Mouse (Mus musculus): Measurements from ENCODE around the gene Slc12a7. TPM values are rescaled to one million over a fixed set of nuclear protein-coding genes. Genes with fewer than 3 reads are reported as not detected.

Gene Slc12a7
- total and polyA plus RNA-seq, 2 experiments from 2014 or later = 34.4 to 94.6 TPM

DNA sequence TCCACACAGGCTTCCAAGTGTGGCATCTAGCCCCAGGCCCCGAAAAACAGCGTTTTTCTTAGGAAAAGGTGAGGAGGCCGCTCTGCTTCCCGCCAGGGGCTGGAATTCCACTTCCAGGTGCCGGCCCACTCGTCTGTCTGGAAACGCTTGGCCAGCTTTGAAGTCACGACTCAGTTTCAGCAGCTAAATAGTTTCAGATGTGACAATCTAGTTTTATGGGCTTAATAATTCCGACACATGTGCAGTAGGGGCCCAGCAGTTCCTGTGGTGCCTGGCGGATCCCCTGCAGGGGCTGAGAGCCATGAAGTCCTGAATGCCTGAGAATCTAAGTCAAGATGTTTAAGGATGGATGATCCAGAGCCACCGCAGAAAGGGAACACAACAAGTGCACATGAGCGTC, 100.9 kb downstream of the Slc12a7 start:
- H3K4me1 ChIP-seq (ENCODE audit: control insufficient read depth, insufficient read depth) = peaks cover 6% of the 10 kb centered on the region; the same call in 1 of the 2 replicates
- no peaks in the 10 kb centered on the region for H3K27me3 ChIP-seq (ENCODE audit: control insufficient read depth, insufficient read depth, low read length)
- ATAC-seq (ENCODE audit: insufficient read depth, low read depth) (no peak), DNase-seq (ENCODE audit: low spot score) (no peak)
- WGBS = 71% methylated on average over 12 of the region's 12 CpGs
- H3K36me3 ChIP-seq (replicated peaks; ENCODE audit: control insufficient read depth, insufficient read depth, low read length) = no peaks in the 10 kb centered on the region
- no peak overlapping the region for H3K9ac ChIP-seq (replicated peaks; ENCODE audit: low read depth, low read length)
- H3K9me3 ChIP-seq (replicated peaks; ENCODE audit: control insufficient read depth, low read length) = no peaks in the 10 kb centered on the region
- no peak overlapping the region for H3K4me2 ChIP-seq (ENCODE audit: low read depth, low read length)
- H3K27ac ChIP-seq (ENCODE audit: low read depth) = no peak overlapping the region
- H3K4me3 ChIP-seq (ENCODE audit: low read depth, low read length) = no peak overlapping the region
- TF ChIP-seq CTCF (IDR thresholded peaks at IDR 0.05; ENCODE audit: low read depth) (no peak), EP300 (IDR thresholded peaks at IDR 0.05; ENCODE audit: low read depth) (no peak)

DNA sequence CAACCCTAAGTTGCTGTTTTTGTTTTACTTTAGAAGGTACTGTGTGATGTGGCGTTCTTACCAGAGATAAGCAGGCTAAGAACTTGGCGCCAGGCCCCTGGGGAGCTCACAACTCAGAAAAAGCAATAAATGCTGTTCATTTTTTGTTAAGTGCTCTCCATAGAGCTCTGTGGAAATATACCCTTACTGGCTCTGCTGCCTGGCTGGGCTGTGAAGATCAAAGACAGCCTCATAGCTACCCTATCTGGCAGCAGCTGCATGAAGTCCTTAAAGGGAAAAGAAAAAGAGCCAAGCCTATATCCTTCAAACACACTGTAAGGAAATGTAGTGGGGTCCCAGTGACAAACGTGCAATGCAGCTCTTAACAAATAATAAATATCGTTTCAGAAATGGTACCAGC, 102.9 kb downstream of the Slc12a7 start:
- Histone ChIP-seq H3K4me1 (ENCODE audit: control insufficient read depth, insufficient read depth) (peaks cover 6% of the 10 kb centered on the region; the same call in 1 of the 2 replicates), H3K9ac (replicated peaks; ENCODE audit: low read depth, low read length) (no peak overlapping the region), H3K27me3 (ENCODE audit: control insufficient read depth, insufficient read depth, low read length) (no peaks in the 10 kb centered on the region), H3K27ac (ENCODE audit: low read depth) (no peak overlapping the region), H3K9me3 (replicated peaks; ENCODE audit: control insufficient read depth, low read length) (no peaks in the 10 kb centered on the region), H3K36me3 (replicated peaks; ENCODE audit: control insufficient read depth, insufficient read depth, low read length) (no peaks in the 10 kb centered on the region), H3K4me3 (ENCODE audit: low read depth, low read length) (no peak overlapping the region), H3K4me2 (ENCODE audit: low read depth, low read length) (no peak overlapping the region)
- no peak for TF ChIP-seq EP300 (IDR thresholded peaks at IDR 0.05; ENCODE audit: low read depth)
- no peak for ATAC-seq (ENCODE audit: insufficient read depth, low read depth)
- 34% methylated on average over 4 of the region's 4 CpGs for WGBS
- no peak for DNase-seq (ENCODE audit: low spot score)

DNA sequence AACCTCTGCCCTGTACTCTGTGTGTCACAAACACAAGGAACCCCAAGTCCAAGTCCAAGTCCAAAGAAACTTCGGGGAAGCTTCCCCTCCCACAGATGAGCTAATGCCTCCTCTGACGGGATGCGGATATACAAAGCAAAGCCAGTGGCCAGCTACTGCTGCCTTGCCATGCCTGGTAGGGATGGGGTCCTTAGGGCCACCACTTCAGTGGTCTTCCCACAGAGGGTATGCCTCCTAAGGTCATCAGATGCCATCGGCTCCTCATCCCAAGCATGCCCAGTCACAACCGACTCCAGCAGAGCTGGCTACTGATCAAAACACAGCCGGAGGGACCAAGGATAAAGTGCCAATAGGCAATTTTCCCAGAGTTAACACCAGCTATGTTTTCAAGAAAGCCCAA, 103.6 kb downstream of the Slc12a7 start:
- Histone ChIP-seq H3K4me3 (ENCODE audit: low read depth, low read length) (no peak overlapping the region), H3K27me3 (ENCODE audit: control insufficient read depth, insufficient read depth, low read length) (no peaks in the 10 kb centered on the region), H3K27ac (ENCODE audit: low read depth) (no peak overlapping the region), H3K9ac (replicated peaks; ENCODE audit: low read depth, low read length) (no peak overlapping the region), H3K36me3 (replicated peaks; ENCODE audit: control insufficient read depth, insufficient read depth, low read length) (no peaks in the 10 kb centered on the region), H3K9me3 (replicated peaks; ENCODE audit: control insufficient read depth, low read length) (no peaks in the 10 kb centered on the region), H3K4me1 (ENCODE audit: control insufficient read depth, insufficient read depth) (peaks cover 6% of the 10 kb centered on the region; the same call in 1 of the 2 replicates), H3K4me2 (ENCODE audit: low read depth, low read length) (no peak overlapping the region)
- DNase-seq (ENCODE audit: low spot score) = no peak
- ATAC-seq (ENCODE audit: insufficient read depth, low read depth) = no peak
- WGBS = 68% methylated on average over 6 of the region's 6 CpGs
- TF ChIP-seq CTCF (IDR thresholded peaks at IDR 0.05; ENCODE audit: low read depth) (no peak), EP300 (IDR thresholded peaks at IDR 0.05; ENCODE audit: low read depth) (no peak)

DNA sequence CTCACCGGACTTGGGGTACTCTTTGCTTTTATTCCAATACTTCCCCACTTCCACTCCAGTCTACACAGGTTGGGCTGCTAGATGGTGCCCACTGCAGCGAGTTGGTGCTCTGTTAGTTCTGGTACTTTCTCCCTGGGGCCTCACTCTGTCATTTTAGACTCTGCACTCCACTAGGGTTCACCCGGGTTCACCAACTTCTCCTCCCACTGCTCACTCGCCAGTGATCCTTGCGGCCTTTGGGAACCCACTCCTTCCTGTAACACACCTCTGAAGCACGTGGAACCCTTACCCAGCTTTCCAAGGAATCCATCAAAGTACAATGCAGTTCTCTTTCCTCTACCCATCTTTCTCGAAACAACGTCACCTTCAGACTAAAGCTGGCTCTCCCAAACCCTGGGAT, 104.8 kb downstream of the Slc12a7 start:
- TF ChIP-seq EP300 (IDR thresholded peaks at IDR 0.05; ENCODE audit: low read depth) (no peak), CTCF (IDR thresholded peaks at IDR 0.05; ENCODE audit: low read depth) (no peak)
- Histone ChIP-seq H3K9ac (replicated peaks; ENCODE audit: low read depth, low read length) (no peak overlapping the region), H3K4me3 (ENCODE audit: low read depth, low read length) (no peak overlapping the region), H3K27me3 (ENCODE audit: control insufficient read depth, insufficient read depth, low read length) (no peaks in the 10 kb centered on the region), H3K36me3 (replicated peaks; ENCODE audit: control insufficient read depth, insufficient read depth, low read length) (no peaks in the 10 kb centered on the region), H3K9me3 (replicated peaks; ENCODE audit: control insufficient read depth, low read length) (no peaks in the 10 kb centered on the region), H3K4me1 (ENCODE audit: control insufficient read depth, insufficient read depth) (peaks cover 14% of the 10 kb centered on the region), H3K27ac (ENCODE audit: low read depth) (no peak overlapping the region), H3K4me2 (ENCODE audit: low read depth, low read length) (no peak overlapping the region)
- 82% methylated on average over 8 of the region's 8 CpGs for WGBS
- ATAC-seq (ENCODE audit: insufficient read depth, low read depth) (no peak), DNase-seq (ENCODE audit: low spot score) (no peak)

DNA sequence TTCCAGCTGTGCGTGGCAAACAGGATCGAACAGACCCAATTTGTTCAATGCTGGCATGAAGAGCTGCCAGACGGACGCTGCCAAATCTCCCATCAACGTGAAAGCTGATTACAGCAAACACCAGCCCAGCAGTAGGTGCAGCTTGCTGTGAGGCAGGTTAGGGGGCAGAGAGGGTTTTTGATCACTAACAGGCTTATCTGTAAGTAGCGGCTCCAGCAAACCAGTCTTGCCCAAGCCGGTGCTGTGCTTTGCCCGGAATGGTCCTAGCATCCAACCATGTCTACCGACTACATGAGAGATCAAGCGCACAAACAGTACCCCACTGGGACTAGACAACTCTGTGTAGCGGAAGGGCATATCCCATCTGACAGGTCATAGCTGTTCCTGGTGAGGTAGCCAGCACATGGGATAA, 106.2 kb downstream of the Slc12a7 start:
- no peak for DNase-seq (ENCODE audit: low spot score)
- H3K4me3 ChIP-seq (ENCODE audit: low read depth, low read length) = no peak overlapping the region
- H3K27me3 ChIP-seq (ENCODE audit: control insufficient read depth, insufficient read depth, low read length) = 0 out of 2 replicates have a peak, but pooled peaks cover 3% of the 10 kb centered on the region
- H3K9ac ChIP-seq (replicated peaks; ENCODE audit: low read depth, low read length) = no peak overlapping the region
- TF ChIP-seq EP300 (IDR thresholded peaks at IDR 0.05; ENCODE audit: low read depth) = no peak
- no peak for TF ChIP-seq CTCF (IDR thresholded peaks at IDR 0.05; ENCODE audit: low read depth)
- H3K9me3 ChIP-seq (replicated peaks; ENCODE audit: control insufficient read depth, low read length) = no peaks in the 10 kb centered on the region
- no peaks in the 10 kb centered on the region for H3K36me3 ChIP-seq (replicated peaks; ENCODE audit: control insufficient read depth, insufficient read depth, low read length)
- 76% methylated on average over 11 of the region's 11 CpGs for WGBS
- no peak overlapping the region for H3K4me2 ChIP-seq (ENCODE audit: low read depth, low read length)
- H3K27ac ChIP-seq (ENCODE audit: low read depth) = no peak overlapping the region
- no peak for ATAC-seq (ENCODE audit: insufficient read depth, low read depth)
- H3K4me1 ChIP-seq (ENCODE audit: control insufficient read depth, insufficient read depth) = peaks cover 19% of the 10 kb centered on the region

DNA sequence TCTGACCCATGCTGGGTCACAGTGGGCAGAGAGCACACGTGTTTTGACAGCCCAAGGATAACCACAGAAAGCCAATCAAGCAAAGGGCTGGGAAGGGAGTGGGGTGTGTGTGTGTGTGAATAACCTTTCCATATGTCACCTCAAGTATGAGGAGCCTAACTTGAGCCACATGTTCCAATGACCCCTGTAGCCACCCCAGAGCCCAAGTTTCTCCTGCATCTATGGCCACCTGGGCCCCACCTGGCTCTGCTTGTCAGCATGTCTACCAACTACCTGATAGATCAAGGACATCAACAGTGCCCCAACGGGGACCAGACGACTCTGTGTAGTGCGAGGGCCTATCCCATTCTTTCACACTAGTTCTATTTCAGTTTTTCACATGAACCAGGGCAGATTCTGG, 106.8 kb downstream of the Slc12a7 start:
- Histone ChIP-seq H3K9ac (replicated peaks; ENCODE audit: low read depth, low read length) (no peak overlapping the region), H3K4me2 (ENCODE audit: low read depth, low read length) (no peak overlapping the region), H3K36me3 (replicated peaks; ENCODE audit: control insufficient read depth, insufficient read depth, low read length) (no peaks in the 10 kb centered on the region), H3K4me1 (ENCODE audit: control insufficient read depth, insufficient read depth) (peaks cover 19% of the 10 kb centered on the region), H3K27me3 (ENCODE audit: control insufficient read depth, insufficient read depth, low read length) (0 out of 2 replicates have a peak, but pooled peaks cover 3% of the 10 kb centered on the region), H3K4me3 (ENCODE audit: low read depth, low read length) (no peak overlapping the region), H3K9me3 (replicated peaks; ENCODE audit: control insufficient read depth, low read length) (no peaks in the 10 kb centered on the region), H3K27ac (ENCODE audit: low read depth) (no peak overlapping the region)
- ATAC-seq (ENCODE audit: insufficient read depth, low read depth) (no peak), DNase-seq (ENCODE audit: low spot score) (no peak)
- 78% methylated on average over 4 of the region's 4 CpGs for WGBS
- no peak for TF ChIP-seq CTCF (IDR thresholded peaks at IDR 0.05; ENCODE audit: low read depth)
- TF ChIP-seq EP300 (IDR thresholded peaks at IDR 0.05; ENCODE audit: low read depth) = no peak

Data from heart, postnatal 0 days (tissue).